Mouse (Mus musculus): ENCODE measurements around the gene Slc1a2.

DNA sequence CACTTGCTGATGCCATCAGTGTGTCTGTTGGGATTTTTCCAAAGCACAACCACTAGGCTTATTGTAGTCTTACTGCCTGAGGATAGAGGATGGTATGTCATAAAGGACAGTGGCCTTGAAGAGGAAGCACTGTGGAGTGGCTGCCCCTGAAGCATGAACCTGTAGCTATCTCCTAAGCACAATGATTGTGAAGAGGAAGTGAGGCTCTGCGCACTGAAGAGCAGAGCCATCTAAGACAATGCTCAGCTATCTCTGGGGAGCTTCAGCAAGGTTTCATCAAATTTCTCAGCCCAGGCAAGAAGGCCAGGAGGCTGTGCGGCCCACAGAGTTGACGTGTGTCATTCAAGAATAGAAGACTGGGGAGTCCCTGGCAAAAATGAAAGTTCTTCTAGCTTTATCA, 136.6 kb downstream of the Slc1a2 start:
- TF ChIP-seq CTCF (IDR thresholded peaks at IDR 0.05; ENCODE audit: insufficient read depth, low read depth, low read length) (no peak), POLR2A (IDR thresholded peaks at IDR 0.05; ENCODE audit: insufficient read depth, low read depth, low read length) (no peak)

Measured in olfactory bulb, adult 2 months (tissue).